Mouse (Mus musculus): Measurements from ENCODE around the gene Allc.
A peak's percentile ranks its signal among the peaks of the same experiment; 100 is the strongest.

Gene Allc

GRCm38 (mm10) chr12:28582423-28582822, at the start of gene Allc:
TSS of gene Allc (minus strand) at chr12:28582523.
- no peak for ATAC-seq (ENCODE audit: insufficient number of reproducible peaks, low FRiP score, low TSS enrichment)

DNA sequence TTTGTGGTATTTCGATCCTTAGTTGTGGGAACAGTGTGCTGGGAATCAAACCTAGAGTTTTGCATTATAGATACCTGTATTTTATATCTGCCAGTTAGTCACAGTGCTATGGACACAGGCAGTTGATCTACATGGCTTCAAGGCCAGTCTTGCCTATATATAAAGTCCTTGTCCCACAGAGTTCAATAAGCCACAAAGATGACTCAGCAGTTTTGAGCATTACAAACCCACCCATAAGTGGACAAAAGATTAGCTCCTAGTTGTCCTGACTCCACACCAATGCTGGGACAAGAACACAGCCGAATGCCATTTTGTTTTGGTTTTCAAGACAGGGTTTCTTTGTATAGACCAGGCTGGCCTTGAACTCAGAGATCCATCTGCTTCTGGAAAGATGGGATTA, 46.1 kb upstream of the Allc start:
- no peak for ATAC-seq (ENCODE audit: insufficient number of reproducible peaks, low FRiP score, low TSS enrichment)

- ATAC-seq (ENCODE audit: insufficient number of reproducible peaks, low FRiP score, low TSS enrichment): no peak
Measured at GRCm38 (mm10) chr12:28627092-28627491, 44.8 kb upstream of the Allc start.

DNA sequence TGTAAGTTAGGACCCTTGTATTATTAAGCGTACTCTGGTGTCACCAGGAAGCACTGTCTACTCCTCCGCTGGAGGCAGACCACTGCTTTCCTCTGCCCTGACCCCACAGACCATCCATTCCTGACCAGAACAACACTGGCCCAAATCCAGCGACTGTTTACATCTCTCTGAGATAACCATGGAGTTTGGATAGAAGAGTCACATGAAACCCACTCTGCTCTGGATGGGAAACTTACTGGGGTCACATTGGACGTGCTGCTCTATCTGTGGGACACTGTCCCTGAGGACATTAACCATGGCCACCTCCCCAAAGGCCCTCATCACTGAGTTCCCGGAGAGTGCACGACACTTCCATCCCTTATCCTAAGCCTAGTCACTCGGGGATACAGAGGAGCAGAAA, 43.1 kb upstream of the Allc start:
- ATAC-seq (ENCODE audit: insufficient number of reproducible peaks, low FRiP score, low TSS enrichment): no peak

GRCm38 (mm10) chr12:28624251-28624650, 41.9 kb upstream of the Allc start:
- no peak for ATAC-seq (ENCODE audit: insufficient number of reproducible peaks, low FRiP score, low TSS enrichment)

GRCm38 (mm10) chr12:28623195-28623594, 40.9 kb upstream of the Allc start, which contains the start of gene Colec11:
TSS of gene Colec11 (minus strand) at chr12:28623377.
- ATAC-seq (ENCODE audit: insufficient number of reproducible peaks, low FRiP score, low TSS enrichment): no peak

DNA sequence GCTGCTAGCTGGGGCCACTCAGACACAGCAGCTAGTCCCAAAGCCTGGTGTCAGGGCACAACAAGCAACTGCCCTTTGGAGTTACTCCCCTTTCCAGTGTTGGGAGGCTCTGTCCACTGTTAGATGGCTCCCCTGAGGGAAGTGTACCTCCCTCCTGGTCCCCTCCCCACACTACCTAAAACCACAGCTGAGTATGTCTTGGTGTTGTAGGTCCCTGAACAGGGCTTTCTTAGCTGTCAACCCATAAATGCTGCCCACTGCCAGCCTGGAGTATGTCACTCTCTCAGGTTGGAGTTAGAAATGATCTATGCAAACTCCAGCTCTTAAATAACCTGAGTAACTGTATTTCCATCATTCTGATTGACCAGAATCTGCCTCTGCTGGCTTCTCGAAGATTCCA, 40.3 kb upstream of the Allc start:
- ATAC-seq (ENCODE audit: insufficient number of reproducible peaks, low FRiP score, low TSS enrichment): no peak

- no peak for ATAC-seq (ENCODE audit: insufficient number of reproducible peaks, low FRiP score, low TSS enrichment)
Measured at GRCm38 (mm10) chr12:28622167-28622532, 39.8 kb upstream of the Allc start.

DNA sequence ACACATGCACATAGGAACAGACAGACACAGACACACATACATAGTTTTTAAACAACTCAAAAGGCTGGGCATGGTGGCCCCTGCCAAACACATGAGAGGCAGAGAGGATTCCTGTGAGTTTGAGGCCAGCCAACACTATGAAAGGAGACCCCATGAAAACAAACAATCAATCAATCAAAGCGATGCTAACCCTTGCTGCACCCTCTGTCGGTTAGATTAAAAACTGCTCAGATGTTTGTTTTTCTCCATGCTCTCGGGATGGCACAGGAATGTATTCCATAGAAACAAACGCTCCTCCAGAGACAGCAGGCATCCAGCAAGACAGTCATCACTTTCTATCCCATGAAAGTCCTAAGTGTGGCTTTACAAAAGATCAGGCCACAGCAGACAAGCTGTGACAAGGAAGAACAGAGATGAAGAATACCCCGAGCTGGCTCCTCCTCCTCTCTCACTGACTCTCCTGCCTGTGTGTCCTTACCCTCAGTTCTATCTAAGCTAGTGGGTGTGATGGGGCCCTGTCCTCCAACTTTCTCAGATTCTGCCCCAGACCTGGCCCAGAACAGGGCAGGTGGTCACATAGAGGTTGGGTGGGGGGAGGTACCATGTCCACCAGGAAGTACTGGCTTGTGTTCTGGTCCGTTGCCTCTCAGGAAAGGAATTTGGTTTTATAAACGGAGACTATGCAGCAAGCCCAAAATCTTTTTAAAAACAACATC, 39.3 kb upstream of the Allc start:
- no peak for ATAC-seq (ENCODE audit: insufficient number of reproducible peaks, low FRiP score, low TSS enrichment)

DNA sequence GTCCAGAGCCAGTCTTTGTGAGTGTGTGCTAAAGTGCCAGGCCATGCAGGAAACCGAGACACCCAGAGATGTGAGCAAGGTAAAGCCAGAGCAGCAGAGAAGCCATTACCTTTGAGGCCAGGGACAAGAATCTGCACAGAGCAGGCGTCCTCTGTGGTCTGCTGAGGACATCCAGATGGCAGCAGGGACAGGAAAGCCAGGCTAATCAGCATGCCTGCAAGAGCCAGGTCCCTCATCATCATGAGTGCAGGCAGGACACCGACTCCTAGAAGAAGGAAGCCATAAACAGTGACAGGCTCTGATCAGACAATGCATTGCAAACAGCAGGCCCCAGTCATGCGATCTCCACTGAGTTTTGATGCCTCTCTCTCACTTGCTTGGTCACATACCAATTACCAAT, 35.0 kb upstream of the Allc start:
- no peak for ATAC-seq (ENCODE audit: insufficient number of reproducible peaks, low FRiP score, low TSS enrichment)

- ATAC-seq (ENCODE audit: insufficient number of reproducible peaks, low FRiP score, low TSS enrichment): no peak
Measured at GRCm38 (mm10) chr12:28614401-28614800, 32.1 kb upstream of the Allc start.

- ATAC-seq (ENCODE audit: insufficient number of reproducible peaks, low FRiP score, low TSS enrichment): no peak
Measured at GRCm38 (mm10) chr12:28612391-28612790, 30.1 kb upstream of the Allc start.

GRCm38 (mm10) chr12:28607546-28608305, 25.4 kb upstream of the Allc start:
- ATAC-seq (ENCODE audit: insufficient number of reproducible peaks, low FRiP score, low TSS enrichment): peak; percentile 69

- no peak for ATAC-seq (ENCODE audit: insufficient number of reproducible peaks, low FRiP score, low TSS enrichment)
Measured at GRCm38 (mm10) chr12:28603494-28603893, 21.2 kb upstream of the Allc start.

- ATAC-seq (ENCODE audit: insufficient number of reproducible peaks, low FRiP score, low TSS enrichment): peak; percentile 74
Measured at GRCm38 (mm10) chr12:28602259-28602658, 19.9 kb upstream of the Allc start.

- ATAC-seq (ENCODE audit: insufficient number of reproducible peaks, low FRiP score, low TSS enrichment): no peak
Measured at GRCm38 (mm10) chr12:28598526-28598991, 16.2 kb upstream of the Allc start.

GRCm38 (mm10) chr12:28598110-28598509, 15.8 kb upstream of the Allc start:
- no peak for ATAC-seq (ENCODE audit: insufficient number of reproducible peaks, low FRiP score, low TSS enrichment)

DNA sequence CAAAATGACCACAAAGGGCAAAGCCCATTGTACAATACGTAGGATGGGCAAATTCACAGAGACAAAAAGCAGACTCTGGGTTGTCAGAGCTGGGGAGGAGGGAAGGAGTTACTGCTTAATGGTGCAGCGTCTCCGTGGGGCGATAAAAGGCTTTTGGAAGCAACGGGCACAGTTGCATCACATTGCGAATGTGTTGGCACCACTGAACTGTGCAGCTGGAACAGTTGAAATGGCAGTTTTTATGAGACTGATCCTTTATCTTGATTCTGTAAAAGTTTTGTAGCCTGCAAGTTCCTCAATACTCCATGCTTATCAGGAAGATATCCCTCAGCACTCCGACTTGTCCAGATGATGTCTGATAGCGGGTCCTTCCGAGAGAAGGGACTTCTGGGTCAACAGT, 15.4 kb upstream of the Allc start:
- no peak for ATAC-seq (ENCODE audit: insufficient number of reproducible peaks, low FRiP score, low TSS enrichment)

DNA sequence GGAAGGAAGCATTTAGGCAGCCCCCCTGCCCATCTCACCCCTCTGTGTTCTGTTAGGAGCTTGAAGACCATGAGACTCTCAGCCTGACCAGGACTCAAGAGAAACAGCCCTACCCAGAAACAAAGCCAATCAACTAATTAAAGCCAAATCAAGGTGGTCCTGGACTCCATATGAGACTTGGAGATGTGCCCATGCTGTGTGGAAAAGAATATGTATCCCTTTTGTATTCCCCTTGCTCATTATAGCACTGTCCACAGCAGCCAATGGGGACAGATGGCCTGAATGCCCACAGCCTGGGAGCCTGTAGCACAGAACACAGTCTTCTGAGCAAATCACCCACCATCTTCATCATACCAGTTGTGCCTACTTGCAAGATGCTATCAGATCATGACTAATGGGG, 14.5 kb upstream of the Allc start:
- no peak for ATAC-seq (ENCODE audit: insufficient number of reproducible peaks, low FRiP score, low TSS enrichment)

DNA sequence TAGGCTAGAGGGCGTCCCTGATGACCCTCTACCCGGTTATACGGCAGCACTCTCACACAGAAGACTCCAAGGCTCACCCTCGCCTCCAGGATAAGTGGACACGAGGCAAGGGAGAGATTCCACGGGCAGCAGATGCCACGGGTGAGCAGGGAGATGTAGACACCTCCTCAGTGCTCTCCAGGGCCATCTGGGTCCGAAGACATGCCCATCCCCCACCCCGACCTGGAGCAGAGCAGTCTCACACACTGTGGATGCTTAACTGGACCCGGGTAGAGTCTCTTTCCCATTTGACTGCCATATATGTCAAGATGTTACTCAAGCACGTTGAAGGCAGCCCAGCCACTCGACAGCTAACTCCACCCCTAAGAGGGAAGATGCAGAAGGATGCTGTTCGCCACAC, 8.1 kb upstream of the Allc start:
- no peak for ATAC-seq (ENCODE audit: insufficient number of reproducible peaks, low FRiP score, low TSS enrichment)

DNA sequence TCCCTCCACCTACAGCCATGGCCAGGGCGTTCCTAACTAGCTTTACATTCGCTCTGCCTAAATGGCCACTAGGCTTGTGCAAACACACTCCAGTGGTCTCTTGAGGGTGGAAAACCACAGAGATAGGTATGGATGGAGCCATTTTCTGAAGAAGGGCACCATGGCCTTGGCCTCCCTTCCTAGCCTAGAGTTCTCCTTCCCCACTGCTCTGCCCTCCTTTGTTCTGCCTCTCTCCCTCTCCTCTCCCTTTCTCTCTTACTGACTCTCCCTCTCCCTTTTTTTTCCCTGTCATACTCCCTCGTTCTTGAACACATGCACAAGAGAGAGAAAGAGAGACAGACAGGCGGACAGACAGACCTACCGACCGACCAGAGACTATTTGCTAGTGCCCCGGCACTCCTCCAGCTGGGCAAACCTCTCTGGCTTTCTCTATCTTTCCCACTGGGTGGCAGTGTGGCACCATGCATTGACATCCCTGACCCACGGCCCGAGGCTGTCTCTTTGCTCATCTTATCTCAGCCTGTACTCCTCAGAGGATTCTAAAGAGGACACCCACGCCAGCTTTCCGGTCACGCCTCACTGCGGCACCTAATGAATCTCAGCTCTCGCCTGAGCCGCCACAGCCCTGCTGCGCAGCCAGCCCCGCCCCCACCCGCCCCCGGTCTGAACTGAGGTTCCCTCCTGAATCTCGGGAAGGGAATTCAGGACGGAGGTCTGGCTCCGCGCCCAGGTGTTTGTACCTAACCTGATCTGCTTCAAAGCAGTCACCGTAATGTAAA, 7.0 kb upstream of the Allc start:
- ATAC-seq (ENCODE audit: insufficient number of reproducible peaks, low FRiP score, low TSS enrichment): peak; percentile 91

Data from cerebellum, adult (tissue).